Mouse (Mus musculus) natural killer cell, adult 2 months (primary cell): Measurements from ENCODE around the gene Dram1.
"Not testable (repeated sequence)": the region's sequence is repeated elsewhere in the genome, so short reads cannot be mapped to it uniquely, and the experiment has no call there.

Source experiments
- DNase-seq, 2 experiments: peaks; one replicate each; pipeline ENCODE4 v3.0.0; 2022; ENCODE audit warnings: low spot score in 2 of 2

Dram1 gene

DNA sequence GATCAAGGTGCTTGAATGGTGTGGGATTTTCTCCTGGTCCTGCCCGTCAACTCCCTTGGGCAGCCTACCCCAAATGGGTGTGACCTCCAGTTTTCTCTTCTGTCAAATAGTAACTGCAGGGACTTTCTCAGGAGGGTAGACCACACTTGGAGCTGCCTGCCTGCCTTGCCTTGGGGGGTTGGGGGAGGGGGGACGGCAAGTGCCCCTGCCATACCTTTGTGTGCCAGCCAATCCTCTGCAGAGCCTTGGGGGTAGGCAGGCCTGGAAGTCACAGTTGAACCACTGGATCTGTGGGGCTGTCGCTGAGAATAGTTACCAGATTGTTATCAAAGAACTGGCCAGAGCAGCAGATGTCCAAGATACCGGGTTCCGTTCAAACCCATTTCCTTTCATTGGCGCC, 7.4 kb upstream of the Dram1 start:
- DNase-seq = no peak

DNA sequence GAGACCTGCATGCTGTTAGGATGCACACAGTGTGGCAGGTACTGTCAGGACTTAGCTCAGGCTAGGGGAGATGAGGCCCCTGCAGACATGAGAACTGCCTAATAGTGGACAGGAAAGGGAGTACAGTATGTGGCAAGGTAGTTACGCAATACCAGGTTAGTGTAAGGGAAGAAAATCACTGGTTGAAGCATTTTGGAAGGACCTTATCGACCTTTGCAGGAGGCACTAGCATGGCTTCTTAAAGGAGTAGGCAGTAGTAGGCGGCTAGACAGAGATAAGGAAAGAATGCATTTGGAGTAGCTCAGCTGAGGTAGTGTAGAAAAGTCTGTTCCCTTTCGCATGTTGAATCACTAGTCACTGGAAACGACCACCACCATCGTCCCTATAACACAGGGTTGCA, 6.9 kb upstream of the Dram1 start:
- no peak for DNase-seq

DNA sequence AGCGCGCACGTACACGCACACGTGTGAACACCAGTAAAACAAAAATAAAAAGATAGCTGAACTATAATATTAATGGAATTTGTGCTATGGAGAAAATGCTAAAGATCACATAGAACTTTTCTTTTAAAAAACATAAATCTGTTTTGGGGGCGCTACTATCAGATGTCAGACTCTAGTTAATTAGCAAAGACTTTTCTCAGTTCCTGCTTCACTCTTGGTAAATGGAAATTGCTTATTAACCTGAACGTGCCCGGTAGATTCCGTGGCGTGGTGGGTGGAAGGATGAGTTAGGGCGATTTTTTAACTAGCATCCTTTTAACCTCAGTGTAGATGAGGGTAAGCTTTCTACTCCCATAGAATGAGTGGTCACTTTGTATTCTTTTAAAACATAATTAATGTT, 6.4 kb upstream of the Dram1 start:
- no peak for DNase-seq

DNA sequence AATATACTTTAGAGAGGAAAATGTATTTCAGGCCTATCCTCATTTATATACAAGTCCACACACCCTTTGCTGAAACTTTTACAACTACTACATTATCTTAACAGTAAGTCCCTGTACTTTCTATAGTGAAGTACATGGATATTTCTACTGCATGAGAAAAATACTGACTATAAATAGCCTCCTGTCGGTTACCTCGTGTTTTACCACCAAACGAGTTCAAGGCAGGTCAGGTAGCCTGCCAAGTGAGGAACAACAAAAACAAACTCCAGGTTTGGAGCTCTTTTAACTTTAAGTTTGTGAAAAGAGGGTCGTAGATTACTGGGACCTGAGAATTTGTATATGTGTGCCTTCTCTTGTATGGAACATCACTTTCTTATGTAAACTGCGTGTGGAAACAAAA, 5.2 kb upstream of the Dram1 start:
- no peak for DNase-seq

DNA sequence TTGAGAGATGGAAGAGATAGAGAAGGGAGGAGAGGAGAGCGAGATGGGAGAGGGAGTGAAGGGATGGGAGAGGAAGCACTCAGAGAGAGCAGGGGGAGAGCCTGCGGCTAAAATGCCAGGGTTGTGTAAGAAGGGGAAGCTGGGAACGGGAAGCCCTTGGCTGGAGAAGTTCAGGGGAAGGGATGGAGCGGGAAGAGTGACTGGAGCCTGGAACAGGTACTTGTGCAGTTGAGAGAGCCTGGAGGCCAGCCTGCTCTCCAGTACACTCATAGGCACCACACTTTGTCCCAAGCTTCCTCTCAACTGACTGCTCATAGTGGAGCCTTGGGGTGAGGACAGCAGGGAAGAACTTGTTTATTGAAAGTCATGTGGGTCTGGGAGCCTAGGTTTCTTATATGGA, 4.6 kb upstream of the Dram1 start:
- DNase-seq = no peak

DNA sequence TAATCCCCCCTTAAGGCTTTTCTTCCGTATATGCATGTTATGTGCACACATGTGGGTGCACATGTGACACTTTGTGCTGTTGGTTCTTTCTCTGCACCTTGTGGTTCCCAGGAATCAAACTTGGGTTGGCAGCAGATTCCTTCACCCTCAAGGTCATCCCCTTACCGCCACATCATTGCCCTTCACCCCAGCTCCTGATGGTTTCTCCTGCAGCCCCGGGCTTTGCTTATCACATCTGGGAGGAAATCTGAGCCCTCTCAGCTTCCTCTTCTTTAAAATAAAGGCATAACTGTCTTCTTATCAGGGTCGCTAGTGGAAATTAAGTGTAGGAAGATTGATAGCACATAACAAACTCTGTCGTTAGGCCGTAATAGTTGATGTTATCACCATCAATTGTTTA, 3.1 kb upstream of the Dram1 start:
- DNase-seq = no peak

DNA sequence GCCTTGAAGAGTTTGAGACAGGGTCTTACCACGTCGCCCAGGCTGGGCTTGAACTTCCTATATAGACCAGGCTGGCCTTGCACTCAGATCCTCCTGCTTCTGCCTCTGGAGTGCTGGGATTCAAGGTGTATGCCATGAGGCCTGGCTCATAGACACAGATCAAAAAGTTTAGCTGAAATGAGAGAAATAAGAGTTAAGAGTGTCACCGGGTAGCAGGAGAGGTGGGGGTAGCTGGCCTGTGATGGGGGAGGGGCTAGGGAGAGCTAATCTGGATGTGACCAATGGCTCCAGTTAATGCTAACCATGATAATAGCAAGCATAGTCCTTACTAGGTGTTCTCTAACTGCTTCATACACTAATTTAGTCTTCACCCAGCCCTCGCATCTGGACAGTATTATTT, 2.4 kb upstream of the Dram1 start:
- no peak for DNase-seq

DNA sequence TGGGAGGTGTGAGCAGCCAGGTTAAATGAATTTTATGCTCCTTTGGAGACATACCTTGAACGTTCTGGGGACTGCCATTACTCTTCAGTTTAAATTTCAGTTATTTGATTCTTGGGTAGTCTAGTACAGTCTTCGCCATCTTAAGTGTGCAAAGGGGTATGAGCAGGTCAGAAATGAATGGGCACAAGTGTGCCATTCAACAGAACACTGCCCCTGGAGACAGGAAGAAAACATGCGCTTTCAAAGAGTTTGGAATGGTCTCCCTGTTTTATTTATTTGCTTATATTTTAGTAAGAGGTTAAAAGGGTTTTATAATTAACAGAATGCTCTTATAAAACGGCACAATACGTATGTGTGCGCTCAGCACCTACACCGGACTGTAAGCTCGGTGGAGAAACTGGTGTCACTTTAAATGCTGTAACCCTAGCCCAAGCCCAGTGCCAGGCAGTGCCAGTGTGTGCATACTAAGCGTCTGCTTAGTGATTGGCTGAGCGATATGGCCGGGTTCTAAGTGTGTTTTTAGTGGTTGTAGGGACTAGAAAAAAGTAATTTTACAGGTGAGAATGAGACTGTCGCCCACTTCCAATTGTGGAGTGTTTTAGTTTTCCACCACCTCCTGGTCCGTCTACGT, 1.7 kb upstream of the Dram1 start:
- no peak for DNase-seq

DNA sequence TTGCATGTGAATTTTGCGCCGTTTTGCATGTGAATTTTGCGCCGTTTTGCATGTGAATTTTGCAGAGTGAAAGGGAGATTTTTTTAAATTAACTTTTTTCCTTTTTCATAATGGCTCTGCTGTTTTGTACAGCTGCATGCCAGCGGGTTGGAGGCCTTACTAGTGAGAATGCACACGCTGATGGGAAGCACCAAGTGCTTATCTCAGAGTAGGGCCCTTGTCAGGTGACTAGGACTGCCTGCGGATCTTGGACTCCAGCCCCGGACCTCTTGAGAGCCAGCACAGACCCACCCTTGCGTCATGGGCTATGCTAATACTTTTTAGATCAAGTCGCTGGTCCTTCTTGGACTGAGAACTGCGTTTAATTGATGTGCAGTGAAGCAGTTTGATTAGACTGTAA, 1.1 kb upstream of the Dram1 start:
- no peak for DNase-seq

DNA sequence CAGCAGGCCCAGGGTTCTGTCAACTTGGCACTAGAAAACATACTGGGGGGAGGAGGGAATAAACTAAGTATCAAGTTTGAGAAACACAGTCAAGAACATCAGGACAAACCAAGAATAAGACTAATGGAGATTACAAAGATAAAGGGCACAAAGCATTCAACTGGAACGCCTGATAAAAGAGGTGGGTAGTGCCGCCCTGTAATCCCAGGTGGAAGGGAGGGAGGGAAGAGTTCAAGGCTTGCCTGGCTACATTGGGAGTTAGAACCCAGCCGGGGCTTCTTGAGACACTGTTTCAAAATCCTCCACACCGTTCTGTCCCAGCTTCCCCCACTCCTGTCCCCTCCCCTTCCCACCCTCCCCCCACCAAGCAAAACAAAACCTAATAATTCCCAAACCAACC, 1.2 kb downstream of the Dram1 start:
- no peak for DNase-seq

DNA sequence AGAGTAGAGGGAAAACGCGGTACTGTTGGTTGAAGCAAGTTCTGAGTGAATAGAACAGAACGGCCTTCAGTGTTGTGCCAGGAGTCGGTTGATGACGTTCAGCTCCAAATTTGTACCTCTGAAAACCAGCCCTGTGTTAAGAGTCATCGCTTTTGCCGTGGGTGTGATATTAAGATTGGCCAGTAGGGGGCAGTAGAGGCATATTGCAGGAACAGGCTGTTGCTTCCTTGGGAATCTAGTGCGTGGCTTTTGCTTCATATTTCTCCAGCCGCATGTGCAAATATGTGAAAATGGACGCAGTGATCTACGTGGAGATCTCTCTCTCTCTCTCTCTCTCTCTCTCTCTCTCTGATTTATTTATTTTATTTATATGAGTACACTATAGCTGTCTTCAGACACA, 2.1 kb downstream of the Dram1 start:
- DNase-seq = peak; percentile 87

DNA sequence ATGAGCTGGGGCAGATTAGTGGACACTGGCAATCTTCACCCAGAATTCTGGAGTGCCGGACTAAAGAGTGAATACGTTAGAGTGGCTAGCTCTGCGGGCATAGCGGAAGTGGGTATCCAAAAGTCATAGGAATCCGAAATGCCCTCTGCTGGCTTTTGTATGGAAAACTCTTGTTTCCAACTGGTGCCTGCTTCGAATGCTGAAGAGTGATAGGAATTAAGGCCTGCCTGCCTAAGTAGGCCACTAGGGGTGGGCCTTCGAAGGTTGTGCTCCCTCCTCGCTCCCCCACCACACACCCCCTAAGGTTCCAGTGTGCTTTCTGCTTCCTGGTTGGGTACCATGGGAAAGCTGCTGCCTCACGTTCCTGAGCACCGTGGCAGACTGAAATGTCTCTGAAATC, 3.9 kb downstream of the Dram1 start:
- no peak for DNase-seq

DNA sequence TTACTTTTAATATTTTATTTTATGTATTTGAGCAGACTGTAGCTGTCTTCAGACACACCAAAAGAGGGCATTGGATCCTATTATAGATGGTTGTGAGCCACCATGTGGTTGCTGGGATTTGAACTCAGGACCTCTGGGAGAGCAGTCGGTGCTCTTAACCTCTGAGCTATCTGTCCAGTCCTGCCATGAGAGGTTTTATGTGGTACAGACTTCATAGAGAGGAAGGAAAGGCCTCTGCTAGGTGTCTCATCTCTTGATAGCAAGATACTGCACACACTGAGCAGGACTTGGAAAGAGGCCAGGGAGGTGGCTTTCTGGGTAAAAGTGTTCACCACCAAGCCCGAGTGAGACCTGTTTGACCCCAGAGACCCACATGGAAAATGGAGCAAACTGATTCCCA, 5.9 kb downstream of the Dram1 start:
- not testable (repeated sequence) for DNase-seq

DNA sequence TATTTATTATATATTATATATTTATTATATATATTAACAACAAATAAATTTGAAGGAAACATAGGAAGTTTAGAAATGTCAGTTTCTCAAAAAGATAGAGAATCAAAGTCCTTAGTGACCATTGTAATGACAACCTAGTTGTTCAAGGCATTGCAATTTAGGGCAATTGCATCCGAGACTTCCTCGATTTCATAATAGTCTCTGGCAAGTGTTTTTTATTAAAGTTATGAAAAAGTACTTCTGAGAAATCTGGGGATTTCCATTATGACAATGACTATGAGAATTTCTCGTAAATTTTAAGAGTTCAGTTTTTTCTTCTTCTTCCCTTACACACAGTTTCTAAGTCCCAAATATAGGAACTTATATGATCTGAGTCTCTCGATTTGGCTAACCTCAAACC, 6.4 kb downstream of the Dram1 start:
- DNase-seq = no peak

DNA sequence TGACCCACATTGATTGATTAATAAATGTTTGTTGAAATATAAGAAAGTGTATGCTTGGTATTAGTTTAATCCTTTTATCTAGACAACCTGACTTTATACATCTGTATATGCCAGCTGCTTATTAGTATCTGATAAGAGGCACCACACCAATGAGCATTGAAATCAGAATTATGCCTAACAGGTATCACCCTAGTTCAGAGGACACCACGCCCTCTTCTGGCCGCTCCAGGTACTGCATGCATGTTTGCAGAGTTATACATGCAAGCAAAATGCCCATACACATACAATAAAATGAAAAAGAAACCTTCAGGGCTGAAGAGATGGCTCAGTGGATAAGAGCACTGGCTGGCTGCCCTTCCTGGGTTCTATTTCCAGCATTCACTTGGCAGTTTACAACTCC, 7.1 kb downstream of the Dram1 start:
- peak in 1 of 2 experiments; percentile 34 for DNase-seq

DNA sequence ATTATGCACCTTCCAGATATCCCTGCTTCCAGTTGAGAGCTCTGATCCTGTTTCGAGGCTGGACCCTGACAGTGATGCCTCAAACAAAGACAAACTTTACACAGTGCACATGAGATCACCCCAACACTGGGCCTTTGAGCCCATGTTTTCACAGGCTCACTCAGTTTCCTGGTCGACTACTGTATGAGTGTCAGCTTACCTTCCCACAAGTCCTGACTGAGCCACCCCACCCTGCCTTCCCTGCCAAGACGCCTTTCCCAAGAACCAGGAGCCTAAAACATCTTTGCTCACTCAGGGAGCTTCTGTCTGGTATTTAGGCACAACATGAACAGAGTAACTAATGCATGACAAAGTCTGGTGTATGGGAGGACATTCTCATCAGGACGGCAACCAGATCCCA, 9.6 kb downstream of the Dram1 start:
- no peak for DNase-seq

DNA sequence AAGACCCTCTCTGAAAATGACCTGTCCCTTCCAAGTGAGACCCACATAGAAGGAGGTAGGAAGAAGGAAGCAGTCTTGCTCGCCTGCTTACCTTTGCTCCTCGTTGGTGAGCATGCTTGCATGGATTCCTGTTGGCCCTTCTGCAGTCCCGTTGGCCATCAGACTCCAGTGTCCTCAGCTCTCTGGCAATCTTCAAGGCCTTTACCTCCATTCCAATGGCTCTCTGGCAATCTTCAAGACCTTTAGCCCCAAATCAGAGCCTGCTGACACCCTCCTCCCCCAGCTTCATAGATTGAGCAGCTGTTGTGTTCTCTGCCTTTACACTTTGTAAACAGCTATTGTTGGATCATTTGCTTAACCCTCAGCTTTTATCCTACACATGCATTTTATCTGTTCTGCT, 14.7 kb downstream of the Dram1 start:
- DNase-seq = no peak

DNA sequence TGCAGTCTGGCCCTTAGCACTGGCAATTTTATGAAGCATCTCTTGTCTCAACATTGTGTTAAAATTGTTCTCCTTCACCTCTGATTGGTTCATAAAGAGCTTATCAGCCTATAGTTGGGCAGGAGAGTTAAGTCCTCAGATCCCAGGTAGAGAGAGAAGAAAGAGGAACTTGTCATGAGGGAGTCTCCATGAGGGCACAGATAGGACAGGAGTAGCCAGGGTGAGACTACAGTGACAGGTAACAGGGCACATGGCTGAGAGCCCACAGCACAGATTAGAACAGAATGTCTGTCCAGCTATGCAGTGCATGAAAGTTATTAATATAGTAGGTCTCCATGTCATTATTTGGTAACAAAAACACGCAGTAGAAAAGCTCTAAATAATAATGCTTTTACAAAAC, 16.7 kb downstream of the Dram1 start:
- DNase-seq = no peak

DNA sequence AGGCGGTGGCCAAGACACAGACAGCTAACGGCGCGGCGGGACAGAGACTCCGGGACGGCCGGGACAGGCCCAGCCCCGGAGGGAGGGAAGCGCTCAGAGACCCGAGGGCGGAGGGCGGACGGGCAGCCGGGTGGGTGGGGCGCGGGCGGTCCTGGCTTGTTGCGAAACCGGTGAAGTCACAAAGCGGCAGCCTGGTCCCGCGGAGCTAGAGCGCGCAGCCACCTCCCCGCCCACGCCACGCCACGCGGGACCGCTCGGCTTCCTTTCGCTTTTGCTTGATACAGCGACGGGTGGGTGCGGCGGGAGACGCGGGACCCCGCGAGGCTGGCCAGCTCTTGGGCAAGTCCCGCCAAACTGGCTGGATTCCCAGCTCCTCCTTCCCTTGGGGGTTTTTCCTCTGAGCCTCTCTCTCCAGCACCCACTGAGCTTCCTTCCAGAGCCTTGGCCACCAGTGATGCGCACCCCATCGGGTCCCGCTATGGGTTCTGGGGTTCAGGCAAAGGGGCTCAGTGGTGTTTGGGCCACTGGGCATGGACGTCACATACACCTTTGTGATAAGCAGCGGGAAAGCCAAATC, 21.8 kb downstream of the Dram1 start:
- DNase-seq = peak; percentile 61 to 71

DNA sequence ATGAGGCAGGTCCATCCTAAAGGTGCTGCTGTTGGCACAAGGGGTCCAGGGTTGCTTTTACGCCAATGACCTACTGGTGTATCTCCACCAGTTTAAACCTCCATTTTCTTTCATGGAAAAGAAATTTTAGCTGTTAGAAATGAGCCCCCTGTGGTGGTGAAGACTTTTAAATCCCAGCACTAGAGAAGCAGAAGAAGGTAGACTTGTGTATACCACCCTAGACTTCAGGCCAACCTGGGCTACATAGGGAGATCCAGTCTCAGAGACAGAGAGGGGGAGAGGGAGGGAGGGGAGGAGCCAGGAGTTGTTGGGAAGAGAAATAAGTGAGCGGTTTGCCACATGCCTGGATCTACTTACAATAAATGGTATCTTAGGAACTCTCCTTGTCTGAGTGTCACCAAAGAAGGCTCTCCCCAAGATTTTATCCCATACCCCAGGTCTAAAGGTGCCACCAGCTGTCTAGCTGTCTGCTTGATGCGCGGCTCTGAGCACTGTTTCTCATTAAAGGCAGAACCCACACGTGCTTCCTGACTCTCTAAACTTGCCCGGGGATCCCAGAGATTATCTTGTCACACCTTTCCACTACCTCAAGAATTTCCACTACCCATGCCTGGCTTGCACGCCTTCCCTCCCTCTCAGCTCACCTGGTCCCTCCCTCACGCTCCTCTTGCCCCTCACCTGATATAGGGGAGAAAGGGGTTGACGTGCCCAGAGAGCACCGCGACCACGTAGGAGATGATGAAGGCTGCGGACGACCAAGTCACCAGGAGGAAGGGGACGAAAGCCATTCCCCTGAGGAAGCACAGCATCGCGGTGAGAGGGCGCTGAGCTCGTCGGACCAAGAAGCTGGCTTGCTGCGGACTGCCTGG, 22.5 kb downstream of the Dram1 start:
- DNase-seq = peak in 1 of 2 experiments; percentile 15

DNA sequence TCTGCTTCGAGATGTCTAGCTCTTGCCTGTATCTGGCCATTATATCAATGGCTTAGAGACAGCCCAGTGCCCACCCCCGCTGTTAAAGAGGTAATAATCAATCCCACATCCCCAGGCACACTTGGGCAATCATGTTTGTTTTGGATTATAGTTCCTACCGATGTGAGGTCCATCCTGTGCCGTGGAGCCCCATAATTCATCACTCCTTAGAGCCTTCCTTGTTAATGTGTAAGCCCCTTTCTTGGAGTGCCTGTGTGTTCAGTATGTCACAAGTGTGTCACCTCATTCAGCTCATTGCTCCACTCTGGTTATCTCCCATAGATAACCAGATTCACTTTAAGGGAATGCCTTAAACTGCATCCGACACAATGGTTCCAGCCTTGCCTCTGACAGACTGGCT, 24.3 kb downstream of the Dram1 start:
- no peak for DNase-seq

DNA sequence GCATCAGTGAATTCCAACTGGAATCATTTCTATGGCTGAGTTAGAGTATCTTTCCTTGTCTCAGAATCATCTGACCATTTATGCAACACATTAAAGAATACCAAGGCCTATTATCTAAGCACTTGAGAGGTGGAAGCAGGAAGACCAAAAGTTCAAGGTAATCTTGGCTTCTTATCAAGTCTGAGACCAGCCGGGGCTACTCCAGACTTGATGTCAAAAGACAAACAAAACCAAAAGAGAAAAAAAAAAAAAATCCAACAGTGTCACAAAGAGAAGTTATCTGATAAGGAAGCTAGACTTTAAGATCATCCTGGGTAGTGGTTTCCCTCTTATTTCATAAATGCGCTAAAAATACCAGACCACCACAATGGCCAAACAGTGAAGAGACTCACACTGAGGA, 26.3 kb downstream of the Dram1 start:
- no peak for DNase-seq

DNA sequence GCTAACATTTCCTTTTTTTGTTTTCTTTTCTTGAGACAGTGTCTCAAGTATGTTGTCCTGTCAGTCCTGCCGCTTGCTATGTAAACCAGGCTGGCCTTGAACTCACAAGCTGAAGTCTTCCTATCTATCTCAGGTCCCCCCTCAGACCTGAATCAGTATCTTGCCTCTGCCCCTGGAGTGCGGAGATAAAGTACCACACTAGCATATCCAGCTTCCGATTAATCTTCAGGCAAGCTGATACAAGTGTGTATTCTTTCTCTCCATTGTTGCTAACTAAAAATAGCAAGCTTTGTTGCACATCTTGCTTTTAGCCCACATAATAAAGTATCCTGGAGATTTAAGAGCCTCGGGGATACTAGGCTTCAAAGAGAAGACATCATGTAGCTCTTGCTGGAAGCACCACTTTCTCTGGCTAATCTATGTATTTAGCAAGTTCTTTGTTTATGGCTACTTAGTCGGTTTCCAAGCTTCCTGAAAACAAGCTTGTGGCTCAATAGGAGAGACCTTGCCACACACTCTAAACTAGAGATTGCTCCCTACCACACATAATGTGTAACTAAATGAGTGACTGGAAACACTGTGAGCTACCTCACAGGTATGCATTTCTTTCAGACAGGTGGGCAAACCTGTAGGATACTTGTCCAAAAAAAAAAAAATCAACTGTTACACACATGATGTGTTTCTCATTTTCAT, 27.3 kb downstream of the Dram1 start:
- no peak for DNase-seq
